Mouse (Mus musculus) forebrain, embryonic 16.5 days (tissue): Measurements from ENCODE around the gene Rpl36al. TPM values are rescaled to one million over a fixed set of nuclear protein-coding genes. Genes with fewer than 3 reads are reported as not detected.

Experiments
- ATAC-seq: fragments of 200-750 bp; cut with Nextera tagmentation; 2 replicates; pipeline ENCODE4 v1.8.0; 2017; ENCODE audit warnings: mild to moderate bottlenecking, moderate library complexity
- H3K27ac ChIP-seq: fragments of 300-500 bp; sonication (generic); 2 replicates; pipeline ENCODE4 v1.5.1; 2014; ENCODE audit warnings: low read length, control low read depth
- H3K27me3 ChIP-seq: fragments of 300-500 bp; sonication (generic); replicated peaks from 2 replicates; pipeline ENCODE4 v1.6.1; 2014; ENCODE audit warnings: low read length; ENCODE audit not compliant: control insufficient read depth, insufficient read depth
- H3K36me3 ChIP-seq: fragments of 300-500 bp; sonication (generic); 2 replicates; pipeline ENCODE4 v1.6.1; 2014; ENCODE audit not compliant: control insufficient read depth, insufficient read depth
- H3K4me1 ChIP-seq: fragments of 300-500 bp; sonication (generic); replicated peaks from 2 replicates; pipeline ENCODE4 v1.6.1; 2014; ENCODE audit warnings: low read length; ENCODE audit not compliant: control insufficient read depth, insufficient read depth
- H3K4me2 ChIP-seq: fragments of 300-500 bp; sonication (generic); 2 replicates; pipeline ENCODE4 v1.6.1; 2014; ENCODE audit warnings: mild to moderate bottlenecking, low read length, control low read depth
- H3K4me3 ChIP-seq: fragments of 300-500 bp; sonication (generic); replicated peaks from 2 replicates; pipeline ENCODE4 v1.5.1; 2014; ENCODE audit warnings: mild to moderate bottlenecking, low read length, control low read depth
- H3K9ac ChIP-seq: fragments of 300-500 bp; sonication (generic); replicated peaks from 2 replicates; pipeline ENCODE4 v1.6.1; 2014; ENCODE audit warnings: low read depth, low read length, control low read depth
- H3K9me3 ChIP-seq: fragments of 300-500 bp; sonication (generic); 2 replicates; pipeline ENCODE4 v1.6.1; 2016; ENCODE audit warnings: low read length; ENCODE audit not compliant: control insufficient read depth
- WGBS: fragments of 180-500 bp; shearing (Covaris S2); extraction: QIAGEN DNeasy Blood & Tissue Kit; methylation state at CpG from one replicate; pipeline ENCODE4 v1.1.7; 2014; 5-methylcytosine and 5-hydroxymethylcytosine counted together
- polyA plus RNA-seq: library from polyadenylated mRNA; unstranded; fragments of >200 nt; fragmentation: Nextera tagmentation; extraction: Ambion mirVana; gene quantifications from 2 replicates; pipeline ENCODE4 v1.2.1, GENCODE M21; 2015

The Rpl36al gene
- polyA plus RNA-seq = 289 and 292 TPM in 2 replicates

DNA sequence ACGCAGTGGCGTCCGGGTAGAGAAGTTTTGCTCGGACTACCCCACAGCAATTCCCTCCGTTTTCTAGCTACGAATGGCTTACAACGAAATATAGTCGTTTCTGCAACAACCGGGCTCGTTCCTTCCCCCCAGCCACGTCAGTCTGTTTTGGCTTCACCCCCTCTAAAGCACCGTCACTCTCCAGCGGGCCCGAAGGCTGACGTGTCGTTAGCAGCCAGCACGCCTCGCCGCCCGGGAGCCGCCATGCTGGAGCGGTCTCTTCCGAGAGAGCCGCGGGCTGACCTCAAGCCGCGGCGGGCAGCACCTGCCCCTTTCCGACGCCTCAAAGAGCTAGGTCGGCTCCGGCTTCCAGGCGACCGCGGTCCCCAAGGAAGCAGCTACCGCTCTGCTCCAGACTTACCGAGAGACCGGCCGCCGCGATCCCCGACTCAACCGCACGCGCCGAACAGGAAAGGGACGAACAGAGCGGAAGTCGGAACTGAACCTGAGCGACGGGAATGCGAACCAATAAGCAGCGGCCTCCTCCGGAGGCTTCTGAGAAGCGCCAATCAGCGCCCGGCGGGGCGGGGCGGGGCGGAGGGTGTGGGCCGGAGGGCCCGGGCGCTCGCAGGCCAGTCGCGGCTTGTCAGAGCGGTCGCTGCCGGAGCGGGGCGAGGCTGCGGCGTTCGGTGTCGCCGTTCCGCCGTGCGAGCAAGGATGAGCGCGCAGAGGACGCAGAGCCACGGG, at the start of gene Rpl36al, which contains the start of gene Mgat2:
Rpl36al (minus strand) TSS at position 501 of the 726 bp plus-strand sequence.
Mgat2 (plus strand) TSS at position 575 of the 726 bp plus-strand sequence.
- Histone ChIP-seq H3K27me3 (no peaks in the 10 kb centered on the region), H3K4me3 (peak within 1 kb of the TSS; percentile 94), H3K4me2 (peak within 1 kb of the TSS; percentile 98), H3K36me3 (peaks cover 6% of the 10 kb centered on the region; the same call in 1 of the 2 replicates), H3K9me3 (no peaks in the 10 kb centered on the region), H3K27ac (peak within 1 kb of the TSS; percentile 84), H3K4me1 (peaks cover 24% of the 10 kb centered on the region), H3K9ac (peak within 1 kb of the TSS; percentile 94)
- under 1% methylated on average over 83 of the region's 84 CpGs for WGBS
- peak; percentile 99 for ATAC-seq

DNA sequence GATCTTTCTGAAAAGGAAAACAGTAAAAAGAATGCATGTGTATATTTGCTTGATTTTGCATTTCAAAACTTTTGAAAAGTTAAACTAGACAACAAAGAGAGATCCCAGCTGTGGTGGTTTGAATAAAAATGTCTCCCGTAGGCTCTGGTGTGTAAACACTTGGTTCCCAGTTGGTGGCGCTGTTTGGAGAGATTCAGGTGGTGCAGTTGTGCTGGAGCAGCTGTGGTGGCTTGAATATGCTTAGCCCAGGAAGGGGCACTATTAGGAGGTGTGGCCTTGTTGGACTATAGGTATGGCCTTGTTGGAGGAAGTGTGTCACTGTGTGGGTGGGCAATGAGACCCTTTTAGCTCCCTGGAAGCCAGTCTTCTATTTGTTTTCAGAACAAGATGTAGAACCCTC, 45.4 kb upstream of the Rpl36al start:
- Histone ChIP-seq H3K9me3 (no peaks in the 10 kb centered on the region), H3K4me3 (no peak overlapping the region), H3K27me3 (no peaks in the 10 kb centered on the region), H3K9ac (no peak overlapping the region), H3K36me3 (no peaks in the 10 kb centered on the region), H3K27ac (no peak overlapping the region), H3K4me2 (no peak overlapping the region), H3K4me1 (no peaks in the 10 kb centered on the region)
- ATAC-seq = no peak
- WGBS = 59% methylated on average over 2 of the region's 2 CpGs

DNA sequence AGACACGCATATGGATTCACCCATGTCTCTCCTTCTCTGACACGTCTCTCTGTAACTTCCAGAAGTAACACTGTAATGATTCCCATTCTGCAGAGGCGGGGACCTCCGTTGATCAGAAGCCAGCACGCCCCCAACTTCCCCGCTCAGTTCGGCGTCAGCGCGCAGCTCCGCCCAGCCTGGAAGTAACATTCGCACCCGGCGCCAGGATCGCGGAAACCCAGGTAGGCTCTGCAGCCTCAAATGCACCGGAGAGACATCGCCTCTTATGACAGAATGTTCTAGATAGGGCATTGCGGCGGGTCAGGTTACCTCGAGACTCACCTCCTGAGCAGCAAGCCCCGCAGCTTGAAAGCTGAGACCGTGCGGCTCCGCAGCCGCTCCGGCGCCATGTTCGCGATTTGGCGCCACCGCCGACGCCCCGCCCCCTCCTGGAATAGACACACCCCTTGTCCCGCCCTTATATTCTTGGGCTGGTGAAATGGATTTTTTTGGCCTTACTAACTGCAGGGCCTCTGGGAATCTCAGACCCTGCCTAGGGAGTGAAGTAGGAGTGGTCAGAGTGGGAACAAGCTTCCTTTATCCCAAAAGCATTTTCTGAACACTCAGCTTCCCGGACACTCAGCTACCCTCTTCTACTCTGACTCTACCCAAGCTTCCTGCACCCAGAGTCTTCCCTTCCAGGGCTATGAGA, 44.0 kb upstream of the Rpl36al start, which contains the start of gene Pole2:
Pole2 (minus strand) TSS at position 420 of the 691 bp plus-strand sequence.
- peak within 1 kb of the TSS; percentile 58 for H3K4me3 ChIP-seq
- H3K4me2 ChIP-seq = peak within 1 kb of the TSS; percentile 52
- WGBS = under 1% methylated on average over 37 of the region's 37 CpGs
- no peak within 1 kb of the TSS for H3K27ac ChIP-seq
- peak within 1 kb of the TSS; percentile 53; the same call in 1 of the 2 replicates for H3K9ac ChIP-seq
- ATAC-seq = peak; percentile 97
- H3K9me3 ChIP-seq = no peaks in the 10 kb centered on the region
- no peaks in the 10 kb centered on the region for H3K4me1 ChIP-seq
- no peaks in the 10 kb centered on the region for H3K36me3 ChIP-seq
- H3K27me3 ChIP-seq = no peaks in the 10 kb centered on the region

DNA sequence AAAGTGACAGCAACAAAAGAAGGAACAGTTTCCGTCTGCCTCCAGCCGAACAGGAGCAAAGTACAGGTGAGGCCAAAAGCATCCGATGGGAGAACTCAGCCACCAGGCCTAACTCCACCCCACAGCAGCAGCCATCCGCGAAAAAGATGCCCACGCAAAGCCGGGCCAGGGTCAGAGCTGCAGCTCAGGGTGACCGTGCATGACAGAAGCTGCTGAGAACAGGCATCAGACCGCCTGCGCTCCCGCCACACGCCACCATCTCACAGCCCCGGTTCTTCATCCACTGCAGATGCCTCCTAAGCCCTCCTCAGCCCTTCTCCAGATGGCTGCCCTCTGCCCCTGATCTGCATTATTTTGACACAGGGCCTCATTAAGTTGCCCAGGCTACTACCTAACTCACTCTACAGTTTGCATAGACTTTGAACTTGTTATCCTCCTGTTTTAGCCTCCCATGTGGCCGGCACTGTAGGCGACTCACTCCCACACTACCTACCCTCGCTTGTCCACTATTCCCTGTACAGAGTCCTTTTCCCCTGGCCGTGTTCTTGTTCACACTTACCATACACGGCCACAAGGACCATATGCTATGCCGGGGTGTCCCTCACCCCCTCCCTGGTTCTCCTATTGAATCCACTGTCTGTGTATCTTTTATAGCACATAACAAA, 36.9 kb upstream of the Rpl36al start:
- no peak overlapping the region for H3K9ac ChIP-seq
- 92% methylated on average over 19 of the region's 19 CpGs for WGBS
- H3K4me3 ChIP-seq = no peak overlapping the region
- ATAC-seq = no peak
- no peaks in the 10 kb centered on the region for H3K36me3 ChIP-seq
- no peak overlapping the region for H3K4me2 ChIP-seq
- no peaks in the 10 kb centered on the region for H3K9me3 ChIP-seq
- H3K27me3 ChIP-seq = no peaks in the 10 kb centered on the region
- peaks cover 1% of the 10 kb centered on the region for H3K4me1 ChIP-seq
- no peak overlapping the region for H3K27ac ChIP-seq

DNA sequence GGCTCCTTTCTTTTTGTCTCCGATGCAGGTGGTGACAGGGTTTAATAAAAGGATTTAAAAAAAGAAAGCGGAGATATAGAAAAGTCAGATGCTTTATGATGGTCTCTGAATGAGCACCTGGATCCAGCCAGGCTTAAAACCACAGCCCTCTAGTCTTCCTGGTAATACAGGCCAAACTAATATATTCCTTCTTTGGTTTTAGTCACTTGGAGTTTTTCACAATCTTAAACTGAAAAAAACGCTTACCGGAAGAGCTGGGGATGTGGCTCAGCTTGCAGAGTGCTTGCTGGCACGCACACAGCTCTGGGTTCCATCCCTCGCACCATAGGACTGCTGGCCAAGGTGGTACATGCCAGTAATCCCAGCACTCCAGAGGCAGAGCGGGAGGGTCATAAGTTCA, 32.7 kb upstream of the Rpl36al start:
- H3K36me3 ChIP-seq = no peaks in the 10 kb centered on the region
- no peak for ATAC-seq
- H3K4me3 ChIP-seq = no peak overlapping the region
- H3K27me3 ChIP-seq = no peaks in the 10 kb centered on the region
- peaks cover 7% of the 10 kb centered on the region for H3K4me1 ChIP-seq
- H3K27ac ChIP-seq = no peak overlapping the region
- H3K4me2 ChIP-seq = no peak overlapping the region
- H3K9ac ChIP-seq = no peak overlapping the region
- no peaks in the 10 kb centered on the region for H3K9me3 ChIP-seq
- WGBS = 91% methylated on average over 7 of the region's 7 CpGs

DNA sequence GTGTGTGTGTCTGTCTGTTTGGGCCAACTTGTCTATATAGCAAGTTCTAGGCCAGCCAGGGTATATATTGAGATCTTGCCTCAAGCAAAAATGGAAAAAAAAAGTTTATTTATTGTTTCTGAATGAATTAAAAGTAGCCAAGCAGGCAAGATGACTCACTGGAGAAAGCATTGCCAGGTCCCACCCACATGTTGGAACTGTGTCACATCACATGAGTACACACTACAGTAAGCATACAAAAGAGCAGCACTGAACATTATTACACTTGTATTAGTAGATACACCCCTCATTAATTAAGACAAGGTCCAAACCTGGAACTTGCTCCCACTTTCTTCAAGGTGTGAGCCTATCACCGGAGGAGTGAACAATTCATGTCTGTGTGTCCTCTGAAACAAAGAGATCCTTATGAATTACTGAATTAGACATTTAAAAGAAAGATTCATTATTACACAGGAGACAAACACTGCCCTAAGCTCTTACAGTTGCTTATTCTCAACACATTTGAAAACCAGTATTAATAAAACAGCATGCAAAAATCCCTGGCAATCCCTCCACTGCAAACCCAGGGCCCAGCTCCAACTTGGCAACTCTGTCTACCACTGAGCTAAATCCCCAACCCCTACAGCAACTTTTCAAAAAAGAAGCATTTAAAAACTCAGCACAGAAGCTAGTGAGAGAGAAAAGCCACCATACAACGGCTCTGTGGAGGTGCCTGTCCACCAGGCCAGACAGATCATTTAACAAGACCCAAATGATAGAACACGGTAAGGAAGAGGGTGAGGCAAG, 31.3 kb upstream of the Rpl36al start:
- Histone ChIP-seq H3K27me3 (no peaks in the 10 kb centered on the region), H3K9me3 (no peaks in the 10 kb centered on the region), H3K36me3 (no peaks in the 10 kb centered on the region), H3K4me3 (no peak overlapping the region), H3K27ac (no peak overlapping the region), H3K4me1 (peaks cover 7% of the 10 kb centered on the region), H3K4me2 (no peak overlapping the region), H3K9ac (no peak overlapping the region)
- WGBS = 61% methylated on average over 3 of the region's 3 CpGs
- ATAC-seq = peak; percentile 60

DNA sequence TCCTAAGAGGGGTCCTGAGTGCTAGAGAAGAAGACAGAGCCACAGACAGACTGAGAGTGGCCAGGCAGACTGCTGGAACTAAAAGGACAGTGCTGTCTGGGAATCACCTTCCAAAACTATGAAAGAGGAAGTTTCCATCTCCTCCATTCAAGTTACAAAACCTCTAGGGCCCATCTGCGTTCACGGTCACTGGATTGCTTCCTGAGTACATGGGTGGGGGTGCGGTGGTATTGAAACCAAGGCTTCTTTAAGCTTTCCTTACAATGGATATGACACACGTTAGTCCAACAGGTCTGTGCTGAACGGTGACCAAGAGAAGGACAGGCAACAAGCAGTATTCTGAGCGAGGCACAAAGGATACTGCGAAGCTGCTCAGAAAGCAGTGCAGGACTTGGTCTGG, 30.5 kb upstream of the Rpl36al start:
- WGBS = 94% methylated on average over 7 of the region's 7 CpGs
- ATAC-seq = no peak; the same call in 1 of the 2 replicates
- no peak overlapping the region for H3K27ac ChIP-seq
- no peak overlapping the region for H3K4me3 ChIP-seq
- peaks cover 7% of the 10 kb centered on the region for H3K4me1 ChIP-seq
- no peak overlapping the region for H3K9ac ChIP-seq
- H3K9me3 ChIP-seq = no peaks in the 10 kb centered on the region
- no peaks in the 10 kb centered on the region for H3K27me3 ChIP-seq
- no peak overlapping the region for H3K4me2 ChIP-seq
- no peaks in the 10 kb centered on the region for H3K36me3 ChIP-seq

DNA sequence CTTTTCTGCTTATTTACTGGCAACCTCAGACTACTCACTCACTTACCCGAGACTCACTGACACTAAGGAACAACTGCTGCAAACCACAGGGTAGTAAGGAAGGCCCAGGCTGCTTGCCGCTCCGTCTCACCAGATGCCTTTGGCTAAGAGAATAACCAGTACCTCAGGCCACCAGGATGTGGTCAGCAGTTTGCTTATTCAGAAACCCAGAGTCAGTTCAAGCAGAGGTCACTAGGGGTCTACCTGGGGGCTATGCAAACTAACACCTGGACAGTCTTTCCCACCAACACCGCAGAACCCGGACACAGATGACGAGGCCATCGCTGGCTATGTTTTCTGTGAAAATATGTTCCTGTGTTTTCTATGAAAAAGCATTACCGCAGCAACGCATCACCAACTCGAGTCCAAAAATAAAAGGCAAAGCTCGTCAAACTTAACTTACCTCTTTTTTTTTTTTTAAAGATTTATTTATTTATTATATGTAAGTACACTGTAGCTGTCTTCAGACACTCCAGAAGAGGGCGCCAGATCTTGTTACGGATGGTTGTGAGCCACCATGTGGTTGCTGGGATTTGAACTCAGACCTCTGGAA, 29.4 kb upstream of the Rpl36al start:
- H3K9me3 ChIP-seq = no peaks in the 10 kb centered on the region
- no peak overlapping the region for H3K27ac ChIP-seq
- peaks cover 7% of the 10 kb centered on the region for H3K4me1 ChIP-seq
- 97% methylated on average over 13 of the region's 13 CpGs for WGBS
- no peaks in the 10 kb centered on the region for H3K27me3 ChIP-seq
- ATAC-seq = no peak
- no peak overlapping the region for H3K4me3 ChIP-seq
- H3K9ac ChIP-seq = no peak overlapping the region
- H3K36me3 ChIP-seq = no peaks in the 10 kb centered on the region
- no peak overlapping the region for H3K4me2 ChIP-seq
